Mouse (Mus musculus): ENCODE results near the gene Mgmt.

DNA sequence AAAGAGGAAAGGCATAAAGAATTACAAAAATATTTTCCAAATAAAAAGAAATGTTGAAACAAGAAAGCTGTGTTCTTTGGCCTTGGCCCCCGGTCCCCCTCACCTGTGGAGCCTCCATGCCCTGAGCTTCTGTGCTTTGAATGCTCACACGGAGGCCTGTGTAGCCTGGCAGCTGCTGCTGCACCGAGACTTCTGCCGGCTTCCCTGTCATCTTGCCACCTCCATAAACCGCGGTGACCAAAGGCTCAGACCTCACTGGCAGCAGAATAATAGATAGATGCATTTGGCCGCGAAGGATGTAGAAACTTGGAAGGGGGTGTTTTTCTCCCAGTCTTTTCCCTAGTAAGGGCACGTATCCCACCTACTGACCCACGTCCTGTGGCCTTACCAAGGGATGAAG lies 235.8 kb downstream of the Mgmt start:
- TF ChIP-seq EP300 (IDR thresholded peaks at IDR 0.05; ENCODE audit: low read depth) = no peak
- TF ChIP-seq CTCF (IDR thresholded peaks at IDR 0.05; ENCODE audit: low read depth) = no peak

All from heart, postnatal 0 days (tissue).